Mouse (Mus musculus): Measurements from ENCODE around the gene Crybg2.

DNA sequence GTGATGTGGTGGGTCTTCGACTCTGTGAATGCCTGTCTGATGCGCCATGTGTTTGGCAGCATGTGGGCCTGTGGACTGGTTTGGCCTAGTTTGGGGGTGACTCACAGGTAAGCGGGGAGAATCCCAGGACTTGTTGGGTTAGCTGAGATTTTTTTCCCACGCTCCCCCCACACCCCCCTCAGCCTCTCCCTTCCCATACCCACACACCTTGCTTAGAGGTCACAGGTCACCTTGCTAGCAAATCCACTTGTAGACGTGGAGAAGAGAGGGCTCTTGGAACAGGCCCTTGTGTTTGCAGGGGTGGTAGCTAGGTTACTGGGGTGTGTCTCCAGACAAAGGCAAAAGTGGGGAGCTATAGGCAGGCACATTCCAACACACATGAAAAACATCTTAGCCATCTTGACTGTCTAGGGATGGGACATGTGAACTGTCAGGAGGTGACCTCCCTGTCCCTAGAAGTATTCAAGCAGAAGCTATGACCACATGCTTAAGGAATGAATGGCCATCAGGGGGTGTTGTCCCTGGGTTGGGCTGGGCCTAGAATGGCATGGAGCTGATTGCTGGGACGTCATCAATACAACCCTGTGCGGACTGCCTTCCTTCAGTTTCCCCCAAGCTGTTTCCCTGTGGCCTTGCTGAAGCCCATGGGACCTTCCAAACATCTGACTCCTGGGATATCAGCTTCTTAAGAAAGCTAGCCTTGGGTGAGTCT is 7.4 kb downstream of the Crybg2 start:
- TF ChIP-seq CTCF (conservative IDR thresholded peaks at IDR 0.05; ENCODE audit: low read length) = no peak
- TF ChIP-seq POU5F1 (IDR thresholded peaks at IDR 0.05; ENCODE audit: borderline replicate concordance, low read length) = no peak
